Mouse (Mus musculus) olfactory bulb, adult 2 months (tissue): ENCODE measurements at regions not wholly inside any gene's neighbourhood (a gene's known extent, or its start where the extent isn't known, plus 50 kb on each side); places are given as distances from the start of the nearest gene placed in this dataset.

ENCODE experiments used
- CTCF ChIP-seq: fragments of 200-500 bp; IDR thresholded peaks from 2 replicates; pipeline ENCODE4 v1.5.1; 2012; ENCODE audit warnings: low read depth, mild to moderate bottlenecking, low read length, moderate library complexity; ENCODE audit not compliant: insufficient read depth
- POLR2A ChIP-seq: fragments of 200-500 bp; IDR thresholded peaks from 2 replicates; pipeline ENCODE4 v1.6.1; 2012; ENCODE audit warnings: mild to moderate bottlenecking, low read depth, low read length, moderate library complexity; ENCODE audit not compliant: insufficient read depth

DNA sequence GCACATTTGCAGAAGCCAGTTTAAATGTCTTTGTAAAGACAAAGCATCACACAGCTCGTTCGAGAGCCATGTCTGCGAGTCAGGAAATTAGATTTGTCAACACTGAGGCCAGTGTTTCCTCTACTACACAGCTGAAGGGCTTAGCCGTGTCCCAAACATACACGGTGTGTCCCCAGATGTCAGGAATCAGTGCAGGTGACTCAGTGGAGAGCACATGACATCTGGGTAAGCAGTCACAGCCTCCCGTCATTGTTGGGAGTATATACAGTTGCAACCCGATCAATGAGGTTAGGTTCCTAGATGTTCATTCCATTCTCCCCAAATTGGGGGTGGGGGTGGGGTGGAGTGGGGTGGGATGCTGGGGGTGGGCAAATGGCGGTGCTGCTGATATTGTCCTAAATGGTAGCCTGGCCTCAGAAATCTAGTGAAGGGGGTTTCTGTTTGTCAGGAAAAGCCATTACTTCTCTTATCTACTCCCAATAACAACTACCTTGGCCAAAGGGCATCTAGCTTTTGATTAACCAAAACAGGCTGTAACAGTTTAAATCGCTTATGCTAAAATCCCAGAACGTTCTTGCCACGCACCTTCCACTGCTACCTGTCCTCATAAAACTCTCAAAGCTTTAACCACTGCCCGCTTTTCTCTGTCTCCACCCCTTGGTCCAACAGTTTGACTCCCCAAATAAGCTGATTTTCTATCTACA lies 75.1 kb upstream of the Smg1 start:
- TF ChIP-seq POLR2A: no peak
- TF ChIP-seq CTCF: no peak
